Mouse (Mus musculus): ENCODE data around the gene Cux2. TPM values are rescaled to one million over a fixed set of nuclear protein-coding genes. Genes with fewer than 3 reads are reported as not detected.

Gene Cux2
- total RNA-seq, 2 experiments from 2014 or later: 182 to 239 TPM

DNA sequence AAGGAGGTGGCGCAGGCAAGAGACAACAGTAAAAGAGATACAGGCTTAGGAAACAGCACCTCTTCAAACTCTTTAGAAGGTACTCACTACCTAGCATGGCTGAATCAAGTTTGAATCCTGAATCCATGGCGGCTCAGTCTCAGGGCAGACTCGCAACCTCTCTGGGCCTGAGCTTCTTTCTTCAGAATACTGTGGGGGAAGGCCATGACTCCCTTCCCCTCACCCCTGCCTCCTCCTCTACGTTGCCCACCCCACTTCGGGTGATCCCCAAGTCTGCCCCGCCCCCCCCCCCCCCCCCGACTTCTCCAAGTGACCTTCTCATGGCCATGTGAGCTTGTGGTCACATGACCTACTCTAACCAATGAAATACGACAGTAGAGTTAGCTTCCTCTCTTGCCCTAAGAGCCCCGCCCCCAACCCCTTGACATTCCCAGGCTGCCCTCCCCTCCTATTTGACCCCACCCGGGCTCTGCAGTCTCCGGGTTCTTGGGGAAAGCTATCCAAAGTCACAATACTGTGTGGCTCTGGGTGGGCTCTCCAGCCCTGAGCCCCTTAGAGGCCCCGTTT is 10.9 kb upstream of the Cux2 start:
- intact Hi-C loops (cut with DNase I): no loop called here
- no peak for DNase-seq

DNA sequence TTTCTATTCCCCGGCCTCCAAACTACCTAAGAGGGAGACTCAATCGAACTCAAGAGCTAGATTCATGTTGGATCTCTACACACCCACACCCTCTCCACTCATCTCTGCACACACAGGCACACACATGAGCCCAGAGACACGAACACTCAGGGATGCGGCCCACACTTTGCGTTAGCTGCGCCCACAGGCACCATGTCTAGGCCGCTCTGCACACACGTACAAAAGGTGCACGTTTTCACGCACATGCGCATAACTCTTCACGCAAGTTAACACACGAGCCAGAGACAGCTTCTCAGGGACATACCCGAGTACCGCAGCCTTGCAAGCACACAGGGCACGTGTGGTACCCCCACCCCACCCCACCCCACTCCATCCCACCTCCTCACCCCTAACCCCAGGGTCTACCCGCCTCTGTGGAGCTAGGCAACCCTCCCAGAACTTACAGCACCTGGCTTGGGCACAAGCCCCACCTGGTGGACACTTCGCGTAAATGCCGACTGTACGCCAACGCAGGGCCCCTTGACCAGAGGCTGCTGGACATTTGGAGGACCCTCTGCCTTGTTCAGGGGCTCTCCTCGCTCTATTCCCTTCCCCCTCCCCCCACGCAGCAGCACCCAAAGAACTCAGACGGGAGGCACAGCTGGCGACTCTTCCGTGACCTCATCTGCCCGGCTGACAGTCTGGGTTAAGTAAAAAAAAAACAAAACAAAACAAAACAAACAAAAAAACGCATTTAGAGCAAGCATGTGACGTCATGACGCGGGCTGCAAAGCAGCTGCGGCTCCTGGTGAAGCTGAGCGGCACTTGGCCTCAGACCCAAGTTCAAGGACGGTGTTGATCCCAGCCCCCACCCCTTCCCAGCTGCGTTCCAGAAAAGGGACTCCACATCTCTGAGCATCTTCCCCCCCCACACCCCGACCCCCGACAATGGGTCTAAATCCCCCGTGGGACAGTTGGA is 9.4 kb upstream of the Cux2 start:
- DNase-seq: peak; percentile 75
- intact Hi-C loops (cut with DNase I): loop anchor here (10.0 kb wide), 2 partner anchors 115 to 165 kb away; no protein-coding TSS in a partner anchor

- DNase-seq: no peak
- intact Hi-C loops (cut with DNase I): loop anchor here (10.0 kb wide), 2 partner anchors 113 to 163 kb away; no protein-coding TSS in a partner anchor
Measured at GRCm38 (mm10) chr5:122057622-122058021, 7.7 kb upstream of the Cux2 start.

DNA sequence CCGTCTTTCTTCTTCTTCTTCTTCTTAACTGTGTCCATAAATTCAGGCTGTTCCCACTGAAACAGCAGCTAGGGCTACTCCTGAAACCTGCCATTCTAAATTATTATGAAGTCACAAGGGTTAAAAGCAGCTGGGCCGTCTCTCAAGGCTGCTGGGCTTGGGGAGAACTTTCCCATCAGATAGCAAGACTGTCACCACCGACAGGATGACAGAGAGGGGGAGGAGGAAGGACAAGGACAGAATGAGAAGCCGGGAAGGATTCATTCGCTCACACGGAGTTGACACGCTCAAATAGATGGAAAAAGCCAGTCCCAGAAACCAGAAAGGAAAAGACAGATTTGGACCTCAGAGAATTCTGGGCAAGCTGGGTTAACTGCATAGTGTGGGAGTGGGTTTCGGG is 6.7 kb upstream of the Cux2 start:
- intact Hi-C loops (cut with DNase I): loop anchor here (10.0 kb wide), 2 partner anchors 112 to 162 kb away; no protein-coding TSS in a partner anchor
- DNase-seq: no peak

GRCm38 (mm10) chr5:122054130-122054843 is 4.4 kb upstream of the Cux2 start:
- intact Hi-C loops (cut with DNase I): loop anchor here (10.0 kb wide), 2 partner anchors 109 to 159 kb away; no protein-coding TSS in a partner anchor
- peak; percentile 70 for DNase-seq

DNA sequence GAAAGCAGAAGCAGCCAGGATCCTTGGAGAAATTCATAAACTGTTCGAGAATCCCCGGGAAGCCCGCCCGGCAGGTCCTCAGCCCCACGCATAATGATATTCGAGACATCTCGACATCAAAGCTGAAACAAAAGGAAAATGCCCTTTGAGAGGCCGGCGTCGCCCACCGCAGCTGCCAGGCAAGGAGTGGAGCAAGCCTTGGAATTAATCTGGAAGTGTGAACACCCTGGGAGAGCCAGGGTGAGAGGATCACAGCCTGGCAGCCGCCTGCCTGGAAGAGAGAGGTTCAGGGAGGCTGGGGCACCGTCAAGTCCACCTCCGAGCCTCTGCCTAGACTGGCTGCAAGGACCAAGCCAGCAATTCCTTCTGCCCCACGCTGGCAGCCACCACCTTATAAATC is 3.7 kb upstream of the Cux2 start:
- intact Hi-C loops (cut with DNase I): loop anchor here (10.0 kb wide), 2 partner anchors 109 to 159 kb away; no protein-coding TSS in a partner anchor

DNA sequence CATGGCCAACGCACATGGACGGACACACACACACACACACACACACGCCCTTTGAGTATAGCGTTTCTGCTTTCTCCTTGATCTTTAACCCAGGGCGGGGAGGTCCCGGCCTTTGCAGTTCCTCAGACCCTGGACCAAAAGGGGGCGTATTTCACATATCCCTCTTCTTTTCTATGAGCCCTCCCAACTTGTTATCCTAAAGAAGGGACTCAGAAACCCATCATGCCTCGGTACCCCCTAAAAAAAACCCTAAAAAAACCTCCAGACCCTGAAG is 867 bp upstream of the Cux2 start:
- no peak for DNase-seq
- intact Hi-C loops (cut with DNase I): loop anchor here (10.0 kb wide), 2 partner anchors 106 to 156 kb away; no protein-coding TSS in a partner anchor

More for the DNA sequence above, 3.7 kb upstream of the Cux2 start:
- DNase-seq: peak; percentile 37

DNA sequence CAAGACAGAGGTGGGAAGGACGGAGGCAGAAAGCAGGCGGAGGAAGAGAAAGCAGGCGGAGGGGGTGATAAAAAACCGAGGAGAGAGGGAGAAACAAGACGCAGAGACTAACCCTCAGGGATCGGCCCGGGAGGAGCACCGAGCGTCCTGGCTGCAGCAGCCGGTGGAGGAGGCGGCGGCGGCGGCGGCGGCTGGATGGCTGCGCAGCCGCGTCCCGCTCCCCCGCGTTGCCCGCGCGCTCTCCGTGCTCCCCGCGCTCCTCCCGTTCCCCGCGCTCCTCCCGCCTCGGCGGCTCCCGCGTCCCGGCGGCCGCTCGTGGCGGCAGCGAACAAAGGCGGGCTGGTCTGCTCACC is 262 bp downstream of the Cux2 start:
- no peak for DNase-seq
- intact Hi-C loops (cut with DNase I): loop anchor here (10.0 kb wide), 2 partner anchors 105 to 155 kb away; no protein-coding TSS in a partner anchor

DNA sequence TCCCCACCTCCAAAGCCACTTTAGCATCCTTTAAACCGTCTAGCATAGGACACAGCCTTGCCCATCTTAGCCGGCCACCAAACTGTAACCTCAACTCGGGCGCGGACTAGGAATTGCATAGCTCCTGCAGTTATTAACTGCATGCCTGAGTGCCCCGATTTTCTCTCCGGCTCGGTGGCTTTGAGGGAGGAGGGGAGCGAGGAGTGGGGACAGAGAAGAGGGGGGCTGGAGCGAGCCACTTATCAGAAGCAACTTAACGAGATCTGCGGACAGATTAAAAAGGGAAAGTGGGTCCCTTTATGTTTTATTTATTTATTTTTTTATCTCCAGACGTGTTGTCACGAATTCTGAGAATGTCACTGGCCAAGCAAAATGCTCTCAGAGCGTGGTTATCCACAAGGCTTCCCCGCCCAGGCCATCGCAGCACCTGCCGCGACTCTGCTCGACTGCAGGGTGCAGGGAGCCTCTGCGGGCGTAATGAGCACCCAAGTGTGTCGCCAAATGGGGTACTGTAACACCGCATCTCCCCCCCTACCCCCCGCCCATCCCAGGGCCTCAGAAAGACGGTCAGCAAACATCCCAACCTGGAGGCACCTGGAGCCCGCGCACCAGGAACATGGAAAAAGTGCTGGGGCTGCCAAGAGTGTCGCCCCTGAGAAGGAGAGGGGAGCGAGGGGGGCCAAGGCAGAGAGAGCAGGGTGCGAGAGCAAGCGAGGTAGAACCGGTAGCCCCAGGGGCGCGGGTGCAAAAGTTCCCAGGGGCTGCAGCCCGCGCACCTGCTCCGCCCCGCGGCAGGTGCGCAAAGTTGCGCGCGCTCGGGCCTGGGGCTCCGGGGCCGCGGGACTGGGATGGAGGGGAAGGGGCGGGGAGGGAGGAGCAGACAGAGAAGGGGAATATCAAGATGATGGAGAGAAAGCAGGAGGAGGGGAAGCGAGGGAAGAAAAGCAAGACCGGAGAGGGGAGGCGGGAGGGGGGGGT is 927 bp downstream of the Cux2 start:
- peak; percentile 46 for DNase-seq
- intact Hi-C loops (cut with DNase I): no loop called here

DNA sequence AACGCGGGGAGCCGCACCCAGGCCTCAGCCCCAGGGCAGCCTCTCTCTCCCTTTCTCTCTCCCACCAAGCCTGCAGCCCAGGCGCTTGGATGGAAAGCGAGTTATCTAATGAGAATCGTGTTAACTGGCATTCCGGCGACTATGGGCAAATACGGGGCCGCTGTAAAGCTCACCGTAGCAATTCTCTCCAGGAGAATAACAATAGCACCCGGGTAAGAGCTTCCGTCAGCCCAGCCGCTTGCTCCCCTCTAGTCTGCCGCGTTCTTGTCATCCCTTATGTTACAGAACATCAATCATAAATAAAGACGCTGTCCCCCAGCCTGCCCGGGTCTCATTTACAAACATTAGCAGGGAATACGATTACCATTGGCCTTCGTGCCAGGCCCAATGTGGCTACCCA is 1.6 kb downstream of the Cux2 start:
- no peak for DNase-seq

GRCm38 (mm10) chr5:122047791-122048190 is 2.1 kb downstream of the Cux2 start:
- DNase-seq: no peak
- intact Hi-C loops (cut with DNase I): no loop called here

More for the DNA sequence above, 1.6 kb downstream of the Cux2 start:
- intact Hi-C loops (cut with DNase I): no loop called here

- intact Hi-C loops (cut with DNase I): no loop called here
- no peak for DNase-seq
Measured at GRCm38 (mm10) chr5:122043567-122043966, 6.3 kb downstream of the Cux2 start.

- intact Hi-C loops (cut with DNase I): no loop called here
- DNase-seq: no peak
Measured at GRCm38 (mm10) chr5:122035278-122035677, 14.6 kb downstream of the Cux2 start.

GRCm38 (mm10) chr5:122033167-122033478 is 16.8 kb downstream of the Cux2 start:
- DNase-seq: no peak
- intact Hi-C loops (cut with DNase I): no loop called here

DNA sequence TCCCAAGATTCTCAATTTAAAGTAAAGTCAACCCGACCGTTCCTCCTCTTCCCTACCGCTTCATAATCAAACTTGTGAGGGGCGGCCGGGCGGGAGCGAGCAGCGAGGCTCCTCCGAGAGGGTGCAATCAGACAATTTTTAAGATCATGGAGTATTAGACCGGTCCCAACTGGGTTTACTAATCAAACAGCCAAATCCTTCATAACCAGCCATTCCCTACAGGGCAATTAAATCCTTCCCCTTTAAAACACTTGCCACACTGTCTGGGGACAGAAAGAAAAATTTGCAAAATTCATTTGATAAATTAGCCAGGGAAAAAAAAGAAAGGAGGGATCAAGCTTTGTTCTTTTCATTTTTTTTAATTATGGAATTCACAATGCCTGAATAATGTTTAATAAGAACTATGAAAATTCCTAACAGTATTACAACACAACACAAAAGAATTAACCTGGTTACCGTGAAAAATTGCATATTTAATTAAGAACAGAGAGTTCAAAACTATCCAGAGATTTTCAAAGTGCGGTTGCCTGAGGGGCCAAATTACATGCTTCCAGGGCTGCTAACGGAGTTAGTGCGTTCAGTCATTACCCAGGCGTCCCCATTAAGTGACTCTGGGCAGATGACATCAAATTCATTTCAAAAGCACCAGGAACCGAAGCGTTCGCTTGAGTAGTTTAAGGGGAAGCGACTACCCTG is 17.3 kb downstream of the Cux2 start:
- DNase-seq: no peak
- intact Hi-C loops (cut with DNase I): no loop called here

DNA sequence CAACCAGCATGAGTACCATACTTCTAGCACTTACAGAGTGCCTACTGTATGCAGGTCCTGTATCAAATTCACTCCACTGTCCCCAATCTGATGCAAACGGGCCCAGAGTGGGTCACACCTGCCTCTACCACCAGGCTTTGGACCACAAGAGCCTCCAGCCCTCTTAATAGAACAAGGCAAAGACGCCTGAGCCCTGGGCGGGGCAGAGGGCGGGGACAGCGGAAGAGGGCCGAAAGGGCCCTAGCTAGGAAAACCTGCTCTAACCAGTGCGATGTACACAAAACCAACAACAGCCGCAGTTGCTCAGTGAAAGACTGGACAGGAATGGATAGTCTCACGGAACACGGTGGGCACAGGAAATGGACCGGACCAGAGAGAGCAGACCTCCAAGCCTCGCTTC is 18.8 kb downstream of the Cux2 start:
- intact Hi-C loops (cut with DNase I): no loop called here
- DNase-seq: no peak

- no peak for DNase-seq
- intact Hi-C loops (cut with DNase I): no loop called here
Measured at GRCm38 (mm10) chr5:122030640-122031039, 19.3 kb downstream of the Cux2 start.

DNA sequence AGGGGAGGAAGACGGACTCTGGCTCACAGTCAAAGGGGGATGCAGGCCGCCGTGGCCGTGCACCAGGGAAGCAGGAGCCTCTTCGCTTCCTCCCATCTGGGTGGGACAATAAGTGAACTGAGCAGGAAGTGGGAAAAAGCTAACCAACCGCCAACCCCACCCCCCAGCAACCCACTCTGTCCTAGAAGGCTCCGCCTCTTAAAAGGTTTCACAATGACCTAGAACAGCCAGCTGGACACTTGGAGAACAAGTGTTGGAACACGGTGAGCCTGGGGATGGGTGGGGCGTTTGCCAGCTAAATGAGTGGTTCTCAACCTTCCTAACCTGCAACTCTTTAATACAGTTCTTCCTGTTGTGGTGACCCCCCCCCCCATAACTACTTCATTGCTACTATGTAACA is 23.1 kb downstream of the Cux2 start:
- intact Hi-C loops (cut with DNase I): no loop called here

GRCm38 (mm10) chr5:122026284-122026683 is 23.6 kb downstream of the Cux2 start:
- intact Hi-C loops (cut with DNase I): no loop called here
- no peak for DNase-seq

More for the DNA sequence above, 23.1 kb downstream of the Cux2 start:
- DNase-seq: no peak

GRCm38 (mm10) chr5:122025117-122025516 is 24.8 kb downstream of the Cux2 start:
- intact Hi-C loops (cut with DNase I): no loop called here
- no peak for DNase-seq

Measured in left cerebral cortex, postnatal 4 days (tissue).